Mouse (Mus musculus): ENCODE measurements around the gene Cabp7.

Gene Cabp7

DNA sequence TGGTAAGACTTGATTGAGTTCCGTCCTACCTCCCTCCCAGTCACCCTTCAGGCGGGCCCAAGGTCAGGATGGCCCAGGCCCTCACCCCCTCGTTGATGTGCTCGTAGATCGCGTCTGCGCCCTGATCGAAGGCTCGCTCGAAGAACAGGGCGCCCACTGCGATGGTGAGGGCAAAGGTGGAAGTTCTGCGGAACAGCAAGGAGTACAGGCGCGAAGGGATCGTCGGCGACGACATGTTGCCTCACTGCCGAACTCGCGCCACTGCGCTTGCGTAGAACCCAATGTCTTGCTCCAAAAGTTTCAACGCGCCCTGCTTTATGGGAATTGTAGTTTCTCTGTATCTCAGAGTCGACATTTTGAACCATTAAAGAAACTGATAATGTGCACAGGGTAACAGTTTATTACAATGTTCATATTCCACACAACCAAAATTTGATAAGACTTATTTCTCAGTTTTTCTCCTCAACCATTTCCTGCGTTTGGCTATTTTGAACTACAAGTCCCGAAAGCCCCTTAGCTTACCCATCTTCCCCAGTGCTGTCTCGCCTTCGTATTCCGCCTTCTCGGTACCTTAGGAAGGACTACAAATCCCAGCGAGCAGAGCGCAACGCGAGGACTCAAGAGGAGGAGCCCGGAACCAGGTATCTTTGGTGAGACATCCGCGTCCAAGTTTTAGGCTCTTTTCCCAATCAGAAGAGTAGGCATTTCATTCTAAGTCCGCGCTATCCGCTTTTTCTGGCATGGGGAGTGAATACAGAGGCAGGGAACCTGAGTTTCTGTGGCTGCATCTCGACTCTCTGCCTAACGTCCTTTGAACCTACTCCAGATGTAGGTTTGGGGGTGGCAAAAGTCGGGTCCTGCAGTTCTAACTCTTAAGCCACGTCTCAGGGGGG, 42.3 kb downstream of the Cabp7 start, which contains the start of the genes Uqcr10 and Zmat5:
TSS of gene Uqcr10 (minus strand) at position 271 of the 893 bp plus-strand sequence.
TSS of gene Zmat5 (plus strand) at position 607 of the 893 bp plus-strand sequence.
- DNase-seq (ENCODE audit: low spot score in 2 of 2), result peak; percentile 86 to 90

DNA sequence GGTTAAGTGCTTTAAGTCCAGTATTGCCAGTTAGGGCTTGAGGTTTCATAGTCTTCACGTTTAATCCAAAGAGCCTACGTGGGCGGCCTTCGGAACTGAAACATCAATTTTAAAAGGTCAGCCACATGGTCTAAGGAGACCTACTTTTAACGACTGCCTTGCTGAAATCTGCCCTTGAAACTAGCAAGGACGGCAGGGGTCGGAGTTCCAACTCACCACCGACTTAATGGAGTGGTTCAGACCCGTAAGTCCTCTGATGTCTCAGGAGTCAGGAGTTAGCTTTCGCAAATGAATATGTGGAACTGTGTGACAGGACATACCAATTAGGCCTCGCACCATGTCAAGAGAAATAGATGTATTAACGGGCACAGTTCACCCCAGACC, 42.9 kb downstream of the Cabp7 start:
- DNase-seq (ENCODE audit: low spot score in 2 of 2), result no peak

DNA sequence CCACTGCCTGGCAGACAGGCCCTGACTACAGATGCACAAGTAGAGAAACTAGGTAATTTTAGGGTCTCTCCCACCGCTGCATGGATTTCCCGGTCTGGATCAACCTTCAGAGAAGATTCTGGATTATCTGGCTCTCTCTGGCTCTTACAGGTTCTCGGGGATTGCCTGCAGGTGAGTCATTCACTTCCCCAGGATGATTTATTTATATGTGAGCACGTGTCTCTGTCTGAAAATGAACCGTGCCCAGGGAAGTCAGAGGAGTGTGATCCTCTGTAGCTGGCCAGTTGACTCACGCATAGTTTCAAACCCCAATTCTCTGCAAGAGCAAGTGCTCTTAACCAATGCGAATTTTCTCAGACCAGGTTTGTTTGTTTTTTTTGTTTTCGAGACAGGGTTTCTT, 45.9 kb downstream of the Cabp7 start:
- DNase-seq (ENCODE audit: low spot score in 2 of 2), result peak in 1 of 2 experiments; percentile 40

DNA sequence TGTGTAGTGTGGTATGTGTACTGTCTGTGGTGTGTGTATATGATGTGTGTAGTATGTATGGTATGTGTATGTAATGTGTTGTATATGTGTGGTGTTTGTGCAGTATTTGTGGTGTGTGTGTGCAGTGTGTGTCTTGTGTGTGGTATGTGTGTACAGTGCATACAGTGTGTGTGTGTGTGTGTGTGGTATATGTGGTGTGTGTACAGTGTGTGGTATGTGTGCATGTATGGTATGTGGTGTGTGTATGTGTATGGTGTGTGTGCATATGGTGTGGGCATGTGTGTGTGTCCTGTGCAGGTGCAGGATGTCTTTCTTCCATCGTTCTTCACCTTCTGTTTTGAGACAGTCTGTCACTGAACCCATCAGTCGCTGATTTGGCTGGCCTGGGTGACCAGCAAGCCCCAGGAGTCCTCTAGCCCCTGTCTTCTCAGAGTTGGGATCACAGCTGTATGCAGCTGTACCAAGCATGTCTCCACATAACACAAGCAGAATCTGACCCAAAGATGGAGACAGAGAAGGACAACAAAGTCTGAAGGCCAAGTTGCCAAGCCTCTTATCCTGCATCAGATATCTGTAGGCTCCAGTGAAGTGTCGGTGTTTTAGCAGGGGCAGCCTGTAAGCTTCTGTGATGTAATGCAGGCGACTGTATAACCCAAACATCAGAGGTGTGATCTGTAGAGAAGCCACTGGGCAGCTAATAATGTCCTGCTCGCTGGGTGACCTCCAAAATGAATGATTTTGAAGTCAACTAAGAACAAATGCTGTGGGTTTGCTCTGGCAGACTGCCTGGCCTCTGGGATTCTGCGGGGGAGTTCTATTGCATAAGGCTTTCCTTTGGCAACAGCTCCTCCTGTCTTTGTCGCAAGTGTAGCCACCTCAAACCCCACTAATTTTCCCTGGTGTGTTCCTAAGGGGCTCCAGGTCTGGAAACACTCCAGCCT, 49.3 kb downstream of the Cabp7 start:
- DNase-seq (ENCODE audit: low spot score in 2 of 2), result peak; percentile 68 to 75

DNA sequence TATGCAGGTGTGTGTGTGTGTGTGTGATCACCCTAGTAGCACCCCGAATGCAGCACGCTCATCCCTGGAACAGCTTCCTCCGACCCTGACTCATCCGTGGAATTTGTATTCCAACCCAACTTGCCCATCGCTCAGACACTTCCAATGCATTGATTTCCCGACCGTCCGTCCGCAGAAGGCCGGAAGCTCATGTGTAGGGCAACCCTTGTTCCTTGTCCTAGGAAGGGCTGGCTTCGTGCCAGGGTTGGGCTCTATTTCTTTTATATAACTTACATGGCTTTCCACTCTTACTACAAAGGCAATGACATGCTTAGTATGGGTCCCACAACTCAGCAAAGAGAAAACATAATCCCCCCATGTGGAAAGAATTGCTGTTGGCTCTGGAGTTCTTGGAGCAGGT, 54.4 kb downstream of the Cabp7 start:
- no peak for DNase-seq (ENCODE audit: low spot score in 2 of 2)

DNA sequence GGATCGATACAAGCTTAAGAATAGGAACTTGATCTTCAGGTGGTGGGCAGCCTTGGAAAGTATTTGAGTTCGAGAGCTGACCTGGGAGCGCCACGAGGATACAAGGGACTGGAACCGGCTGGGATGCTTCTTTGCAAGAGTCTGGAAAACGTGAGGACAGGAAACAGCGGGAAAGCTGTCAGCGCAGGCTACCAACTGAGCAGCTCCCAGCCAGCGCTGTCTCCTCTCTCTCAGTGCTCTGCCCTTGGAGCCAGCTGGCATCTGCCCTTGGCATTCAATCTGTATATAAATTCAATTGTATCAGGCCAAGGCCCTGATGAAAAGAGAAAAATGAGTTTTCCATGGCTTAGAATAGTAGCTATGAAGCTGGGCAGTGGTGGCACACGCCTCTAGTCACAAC, 55.4 kb downstream of the Cabp7 start:
- no peak for DNase-seq (ENCODE audit: low spot score in 2 of 2)

DNA sequence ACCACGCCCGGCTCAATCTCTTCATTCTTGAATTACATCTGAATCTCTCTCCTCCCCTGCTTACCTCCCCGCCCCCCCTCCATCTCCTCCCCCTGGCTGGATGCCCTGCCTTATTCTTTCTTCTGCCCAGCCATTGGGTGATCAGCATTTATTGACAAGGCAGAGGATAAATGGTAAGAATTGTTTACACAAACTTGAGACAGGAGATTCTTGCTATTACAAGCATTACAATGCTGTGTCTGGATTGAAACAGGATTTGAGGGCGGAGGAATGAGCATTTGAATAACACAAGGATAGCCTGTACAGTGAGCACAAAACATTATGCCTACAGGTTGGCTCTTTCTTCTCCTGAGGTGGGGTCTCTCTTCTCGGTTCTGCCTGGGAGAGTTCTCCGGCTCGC, 56.2 kb downstream of the Cabp7 start:
- no peak for DNase-seq (ENCODE audit: low spot score in 2 of 2)

DNA sequence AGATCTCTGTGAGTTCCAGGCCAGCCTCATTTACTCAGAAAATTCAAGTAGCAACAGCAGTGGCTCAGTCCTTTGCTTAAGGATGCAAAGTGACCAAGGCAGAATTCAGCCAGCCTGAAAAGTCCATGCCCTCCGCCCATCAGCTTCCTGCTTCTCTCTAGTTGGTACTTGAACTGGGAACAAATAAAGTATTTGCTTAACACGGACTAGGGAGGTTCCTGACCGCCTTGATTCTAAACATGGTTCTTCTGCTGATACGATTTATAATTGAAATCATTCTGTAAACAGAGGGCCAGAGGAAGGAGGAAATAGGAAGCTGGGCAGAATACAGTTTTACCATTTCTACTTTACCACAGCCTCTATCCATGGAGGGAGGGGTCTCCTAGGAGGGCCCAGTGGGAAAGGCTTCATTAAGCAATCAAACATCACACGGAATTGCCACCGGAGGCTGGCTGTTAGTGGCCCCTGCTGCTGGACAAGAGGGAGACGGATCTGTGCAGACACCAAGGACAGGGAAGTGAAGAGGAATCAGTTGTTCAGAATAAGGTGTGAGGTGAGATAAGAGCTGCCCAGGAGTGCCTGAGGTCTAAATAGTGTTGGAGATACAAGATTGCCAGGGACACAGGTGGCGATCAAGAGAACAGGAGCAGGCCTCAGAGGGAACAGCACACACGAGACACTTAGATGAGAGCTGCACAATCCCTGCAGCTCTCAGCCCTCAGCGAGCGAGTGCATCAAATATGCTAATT, 57.8 kb downstream of the Cabp7 start:
- DNase-seq (ENCODE audit: low spot score in 2 of 2), result no peak

DNA sequence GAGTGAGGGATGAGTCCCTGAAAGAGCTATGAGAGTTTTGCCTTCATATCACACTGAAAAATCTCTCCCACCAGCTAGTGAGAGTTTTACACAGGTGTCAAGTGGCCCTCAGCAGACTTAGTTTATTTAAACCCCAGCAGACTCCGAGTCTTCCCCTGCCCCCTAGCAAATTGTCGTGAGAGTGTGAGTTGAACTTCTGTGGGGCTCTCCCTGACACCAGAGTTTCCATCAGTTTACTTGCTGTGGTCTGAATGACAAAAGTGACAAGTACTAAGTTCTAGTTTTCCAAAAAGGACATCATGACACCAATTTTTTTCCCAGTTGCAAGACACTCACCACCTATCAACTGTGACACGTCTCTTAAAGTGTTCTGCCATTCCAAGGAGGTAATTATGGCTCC, 58.7 kb downstream of the Cabp7 start:
- DNase-seq (ENCODE audit: low spot score in 2 of 2), result no peak

DNA sequence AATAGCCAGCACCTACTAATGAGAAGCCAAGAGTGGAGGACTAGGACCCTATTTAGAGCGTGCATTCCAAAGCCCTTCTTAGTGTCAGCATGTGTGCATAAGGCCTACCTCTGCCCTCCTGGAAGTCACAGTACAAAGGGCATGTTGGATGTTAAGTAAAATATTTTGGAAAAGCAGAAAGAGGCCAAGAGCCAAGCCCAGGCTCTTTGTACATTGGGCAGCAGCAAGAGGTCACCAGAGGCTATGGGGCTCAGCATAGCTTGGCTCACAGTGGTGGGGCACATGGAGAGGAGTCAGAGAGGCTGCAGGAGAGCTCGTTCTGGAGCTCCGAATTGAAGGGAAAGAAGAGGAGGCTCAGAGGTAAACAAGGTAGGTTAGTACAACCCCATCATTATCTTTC, 59.6 kb downstream of the Cabp7 start:
- DNase-seq (ENCODE audit: low spot score in 2 of 2), result no peak
